ENCODE assay signal across 8 mouse cellular contexts in genomic region chr1:53706431-53707361, GRCm38 (mm10). TPM values are rescaled to one million over a fixed set of nuclear protein-coding genes. Genes with fewer than 3 reads are reported as not detected.
A peak's percentile ranks its signal among the peaks of the same experiment; 100 is the strongest.
DNase-seq lines count a peak whose midpoint lies in the region; ATAC-seq lines count a peak whose summit lies in the region.

Gene Dnah7a, minus strand, starts transcription at chr1:53706784.

- no peaks in the 10 kb centered on the region for H3K9me3 ChIP-seq in heart, embryonic 11.5 days (replicated peaks; ENCODE audit: control insufficient read depth, low read length)
- no peaks in the 10 kb centered on the region for H3K9me3 ChIP-seq in liver, embryonic 12.5 days (replicated peaks)

- H3K9ac ChIP-seq in heart, embryonic 11.5 days (ENCODE audit: low read depth, low read length): peak within 1 kb of the TSS; percentile 64; the same call in 1 of the 2 replicates
- no peak within 1 kb of the TSS for H3K9ac ChIP-seq in liver, embryonic 12.5 days

- H3K36me3 ChIP-seq in heart, embryonic 11.5 days (ENCODE audit: control insufficient read depth, insufficient read depth, low read length): no peaks in the 10 kb centered on the region
- no peaks in the 10 kb centered on the region for H3K36me3 ChIP-seq in liver, embryonic 12.5 days

- peak within 1 kb of the TSS; percentile 50 for H3K4me3 ChIP-seq in heart, embryonic 11.5 days (ENCODE audit: low read depth, low read length)
- H3K4me3 ChIP-seq in liver, embryonic 12.5 days: peak within 1 kb of the TSS; percentile 45

- peak within 1 kb of the TSS; percentile 91 for H3K4me2 ChIP-seq in heart, embryonic 11.5 days
- H3K4me2 ChIP-seq in liver, embryonic 12.5 days: peak within 1 kb of the TSS; percentile 72

- H3K4me1 ChIP-seq in heart, embryonic 11.5 days (ENCODE audit: control insufficient read depth, insufficient read depth, low read length): no peaks in the 10 kb centered on the region
- 0 out of 2 replicates have a peak, but pooled peaks cover 4% of the 10 kb centered on the region for H3K4me1 ChIP-seq in liver, embryonic 12.5 days

- WGBS in heart, embryonic 11.5 days (ENCODE audit: insufficient replicate concordance): 15% methylated on average over 42 of the region's 42 CpGs
- WGBS in liver, embryonic 12.5 days (ENCODE audit: insufficient replicate concordance): 15% methylated on average over 42 of the region's 42 CpGs

- DNase-seq in spleen, adult 18-20 months: peak; percentile 14 to 17
- DNase-seq in spleen, postnatal 14 days (ENCODE audit: low spot score in 2 of 2): no peak
- peak; percentile 88 for DNase-seq in embryo, embryonic 11 days
- peak; percentile 55 for DNase-seq in kidney, postnatal 10 days
- DNase-seq in neural tube, embryonic 10.5 days (ENCODE audit: extremely low spot score, low spot score): peak; percentile 81
- peak; percentile 59 for DNase-seq in testis, postnatal 14 days (ENCODE audit: low spot score)

- ATAC-seq in heart, embryonic 11.5 days (replicated peaks; ENCODE audit: insufficient number of reproducible peaks, low FRiP score, low TSS enrichment): peak; percentile 46
- ATAC-seq in liver, embryonic 12.5 days: no peak

- H3K27me3 ChIP-seq in heart, embryonic 11.5 days (ENCODE audit: control insufficient read depth, insufficient read depth, low read length): no peaks in the 10 kb centered on the region
- no peaks in the 10 kb centered on the region for H3K27me3 ChIP-seq in liver, embryonic 12.5 days (replicated peaks)

- no peak within 1 kb of the TSS for H3K27ac ChIP-seq in heart, embryonic 11.5 days (ENCODE audit: low read depth, low read length)
- no peak within 1 kb of the TSS for H3K27ac ChIP-seq in liver, embryonic 12.5 days

RNA-seq across cellular contexts. Expression of gene Dnah7a, which starts in this region (rescaled TPM):
- polyA plus RNA-seq in heart, embryonic 11.5 days (2014; fragmentation: Nextera tagmentation; extraction: Ambion mirVana): 1.3 and 1.5 TPM in 2 replicates
- polyA plus RNA-seq in liver, embryonic 12.5 days (2016; fragmentation: Nextera tagmentation; extraction: Ambion mirVana): 0.01 TPM in 1 of 2 replicates, not detected in the other

Comparison
In these comparisons a context has a peak if more than half of its experiments do, and no peak if none do; other contexts are left out.
1. DNase-seq: peak in spleen, adult 18-20 months (2 of 2), embryo, embryonic 11 days (single experiment), kidney, postnatal 10 days (single experiment), neural tube, embryonic 10.5 days (single experiment) and testis, postnatal 14 days (single experiment); none in spleen, postnatal 14 days (0 of 2).